Mouse (Mus musculus): Measurements from ENCODE around the gene Gm28308. TPM values are rescaled to one million over a fixed set of nuclear protein-coding genes. Genes with fewer than 3 reads are reported as not detected.

Gene Gm28308
- polyA plus RNA-seq, 1 experiment from 2014 or later, result not detected

DNA sequence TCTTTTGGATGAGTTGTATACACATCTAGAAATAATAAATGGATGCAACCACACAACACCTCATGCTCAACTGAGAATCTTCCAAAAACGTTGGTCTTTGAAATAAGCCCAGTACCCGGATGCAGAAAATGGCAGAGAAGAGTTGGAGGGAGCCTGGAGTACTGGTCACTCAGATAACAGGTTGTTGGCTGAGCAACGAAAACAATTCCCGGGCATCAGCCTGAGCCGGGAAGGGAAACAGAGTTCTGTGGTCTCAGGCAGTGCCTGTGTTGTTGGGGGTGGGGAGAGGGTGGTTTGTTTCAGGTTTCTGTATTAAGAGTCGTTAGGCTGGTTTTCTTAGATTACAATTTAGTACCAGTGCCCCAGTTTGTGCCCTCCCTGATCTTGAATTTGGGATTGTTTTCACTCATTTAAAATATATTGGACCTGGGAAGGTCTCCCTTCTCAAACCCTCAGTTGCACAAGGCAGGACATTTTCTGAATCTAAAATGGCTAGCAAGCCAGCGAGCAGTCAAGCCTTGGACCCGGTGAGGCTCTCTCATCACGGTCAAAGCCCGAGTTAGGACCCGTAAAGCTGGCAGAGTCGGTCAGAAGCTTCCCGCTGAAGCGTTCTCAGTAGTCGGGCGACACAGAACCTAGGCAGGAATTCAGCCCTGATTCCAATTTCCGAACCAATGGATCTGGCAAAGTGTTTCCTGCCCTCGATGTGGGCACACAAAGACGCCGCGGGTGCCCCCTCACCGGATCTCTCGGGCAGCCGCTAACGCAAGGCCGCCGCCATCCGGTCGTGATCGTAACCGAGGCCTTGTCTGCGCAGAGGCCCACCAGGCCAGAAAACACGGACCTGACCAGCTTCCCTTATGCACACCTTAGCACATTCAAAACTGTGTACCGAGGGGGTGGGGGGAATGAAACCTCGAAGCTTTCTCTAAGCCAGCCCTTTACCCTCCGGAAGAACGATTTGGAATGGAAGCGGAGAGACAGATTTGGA, 15.6 kb upstream of the Gm28308 start:
- H3K27ac ChIP-seq (ENCODE audit: low read depth, low read length), result no peak overlapping the region
- no peak overlapping the region for H3K4me2 ChIP-seq (ENCODE audit: low read length)
- no peak overlapping the region for H3K9ac ChIP-seq (ENCODE audit: low read depth, low read length)
- no peak overlapping the region for H3K4me3 ChIP-seq (ENCODE audit: low read length)
- no peaks in the 10 kb centered on the region for H3K9me3 ChIP-seq (ENCODE audit: control insufficient read depth, low read length)
- no peak for ATAC-seq
- no peaks in the 10 kb centered on the region for H3K36me3 ChIP-seq (ENCODE audit: control insufficient read depth, insufficient read depth, low read length)
- 3% methylated on average over 38 of the region's 38 CpGs for WGBS
- H3K4me1 ChIP-seq (ENCODE audit: control insufficient read depth, insufficient read depth, low read depth, low read length), result no peaks in the 10 kb centered on the region
- peaks cover 69% of the 10 kb centered on the region for H3K27me3 ChIP-seq (replicated peaks; ENCODE audit: control insufficient read depth, insufficient read depth, low read length)

DNA sequence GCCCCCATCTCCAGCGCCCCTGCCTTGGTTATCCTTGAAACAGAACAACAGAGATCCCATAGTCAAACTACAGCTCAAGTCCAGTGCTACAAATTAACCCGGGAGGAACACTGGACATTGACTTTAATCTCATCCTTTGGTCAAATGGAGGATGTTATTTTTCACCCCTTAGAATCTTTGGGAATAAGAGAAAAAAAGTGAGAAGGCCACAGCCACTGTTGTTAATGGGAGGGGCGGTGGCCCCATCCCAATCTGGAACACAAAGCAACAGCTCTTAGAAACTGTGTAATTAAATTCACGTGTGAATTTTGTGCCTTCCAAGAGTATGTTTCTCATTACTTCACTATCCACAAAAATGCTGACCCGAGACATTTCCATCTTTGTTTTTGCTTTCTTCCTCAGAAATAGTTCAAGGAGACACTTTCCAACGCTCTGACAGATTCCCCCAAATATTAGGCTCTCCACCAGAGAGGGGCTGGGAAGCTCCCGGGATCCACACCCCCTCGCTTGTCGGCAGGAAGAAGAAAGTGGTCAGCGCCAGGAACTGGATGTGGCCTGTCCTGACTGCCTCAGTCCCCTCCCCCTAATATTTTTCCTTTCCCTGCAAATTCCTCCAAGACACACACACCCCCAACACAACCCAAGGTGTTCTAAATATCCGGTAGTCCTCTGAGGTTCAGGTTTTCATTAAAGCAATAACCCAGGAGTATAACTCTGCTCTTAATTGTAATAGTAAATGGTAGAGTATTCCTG, 14.5 kb upstream of the Gm28308 start:
- ATAC-seq, result no peak
- H3K36me3 ChIP-seq (ENCODE audit: control insufficient read depth, insufficient read depth, low read length), result no peaks in the 10 kb centered on the region
- no peaks in the 10 kb centered on the region for H3K4me1 ChIP-seq (ENCODE audit: control insufficient read depth, insufficient read depth, low read depth, low read length)
- peaks cover 69% of the 10 kb centered on the region for H3K27me3 ChIP-seq (replicated peaks; ENCODE audit: control insufficient read depth, insufficient read depth, low read length)
- no peak overlapping the region for H3K4me3 ChIP-seq (ENCODE audit: low read length)
- H3K9me3 ChIP-seq (ENCODE audit: control insufficient read depth, low read length), result no peaks in the 10 kb centered on the region
- H3K4me2 ChIP-seq (ENCODE audit: low read length), result no peak overlapping the region
- WGBS, result 4% methylated on average over 11 of the region's 11 CpGs
- H3K27ac ChIP-seq (ENCODE audit: low read depth, low read length), result no peak overlapping the region
- no peak overlapping the region for H3K9ac ChIP-seq (ENCODE audit: low read depth, low read length)

DNA sequence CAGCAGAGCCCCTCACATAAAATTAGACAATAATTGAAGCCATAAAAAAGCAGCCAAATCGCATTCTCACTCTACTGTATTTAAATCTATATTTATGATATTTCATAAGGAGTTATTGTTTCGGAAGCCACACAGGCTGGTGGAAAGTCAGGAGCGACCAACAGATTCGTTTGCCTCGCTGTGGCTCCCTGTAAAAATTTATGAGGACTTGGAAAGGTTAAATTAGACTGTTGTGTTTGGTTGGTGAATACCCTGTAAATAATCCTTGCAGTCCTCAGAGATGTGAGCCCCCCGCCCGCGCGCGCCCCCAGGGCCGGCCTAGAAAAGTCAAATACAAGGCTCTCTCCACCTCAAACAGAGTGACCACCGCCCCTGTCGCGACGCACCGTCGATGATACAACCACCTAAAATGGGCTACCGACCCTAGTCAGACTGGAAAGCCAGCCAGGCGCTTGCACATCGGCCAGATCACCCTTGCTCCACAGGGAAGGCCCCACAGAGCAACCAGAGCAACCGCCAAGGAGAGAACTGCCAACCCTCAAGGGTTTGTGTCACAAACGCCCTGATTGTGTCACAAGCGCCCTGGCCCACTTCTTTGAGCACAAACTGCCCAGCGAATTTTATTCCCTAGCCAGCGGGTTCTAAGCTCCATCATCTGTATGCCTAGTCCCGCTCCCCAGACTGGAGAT, 13.6 kb upstream of the Gm28308 start:
- peaks cover 1% of the 10 kb centered on the region; the same call in 1 of the 2 replicates for H3K4me1 ChIP-seq (ENCODE audit: control insufficient read depth, insufficient read depth, low read depth, low read length)
- H3K9me3 ChIP-seq (ENCODE audit: control insufficient read depth, low read length), result no peaks in the 10 kb centered on the region
- H3K27ac ChIP-seq (ENCODE audit: low read depth, low read length), result no peak overlapping the region
- no peak overlapping the region for H3K4me3 ChIP-seq (ENCODE audit: low read length)
- no peaks in the 10 kb centered on the region for H3K36me3 ChIP-seq (ENCODE audit: control insufficient read depth, insufficient read depth, low read length)
- H3K9ac ChIP-seq (ENCODE audit: low read depth, low read length), result no peak overlapping the region
- 3% methylated on average over 26 of the region's 26 CpGs for WGBS
- no peak overlapping the region for H3K4me2 ChIP-seq (ENCODE audit: low read length)
- peaks cover 69% of the 10 kb centered on the region for H3K27me3 ChIP-seq (replicated peaks; ENCODE audit: control insufficient read depth, insufficient read depth, low read length)
- no peak for ATAC-seq

- Histone ChIP-seq H3K36me3 (ENCODE audit: control insufficient read depth, insufficient read depth, low read length) (no peaks in the 10 kb centered on the region), H3K4me1 (ENCODE audit: control insufficient read depth, insufficient read depth, low read depth, low read length) (peaks cover 7% of the 10 kb centered on the region), H3K27ac (ENCODE audit: low read depth, low read length) (no peak overlapping the region), H3K9ac (ENCODE audit: low read depth, low read length) (no peak overlapping the region), H3K4me2 (ENCODE audit: low read length) (no peak overlapping the region), H3K27me3 (replicated peaks; ENCODE audit: control insufficient read depth, insufficient read depth, low read length) (peaks cover 73% of the 10 kb centered on the region), H3K4me3 (ENCODE audit: low read length) (no peak overlapping the region; the same call in 1 of the 2 replicates), H3K9me3 (ENCODE audit: control insufficient read depth, low read length) (no peaks in the 10 kb centered on the region)
- ATAC-seq, result no peak
- WGBS, result 3% methylated on average over 66 of the region's 69 CpGs
Observed at GRCm38 (mm10) chr6:52225612-52226568, 12.8 kb upstream of the Gm28308 start.

GRCm38 (mm10) chr6:52224895-52225611, 11.9 kb upstream of the Gm28308 start:
- H3K36me3 ChIP-seq (ENCODE audit: control insufficient read depth, insufficient read depth, low read length), result no peaks in the 10 kb centered on the region
- H3K4me1 ChIP-seq (ENCODE audit: control insufficient read depth, insufficient read depth, low read depth, low read length), result peaks cover 7% of the 10 kb centered on the region
- no peak overlapping the region for H3K9ac ChIP-seq (ENCODE audit: low read depth, low read length)
- no peak overlapping the region for H3K27ac ChIP-seq (ENCODE audit: low read depth, low read length)
- no peak for ATAC-seq
- WGBS, result 4% methylated on average over 33 of the region's 36 CpGs
- no peak overlapping the region for H3K4me3 ChIP-seq (ENCODE audit: low read length)
- H3K4me2 ChIP-seq (ENCODE audit: low read length), result no peak overlapping the region
- H3K9me3 ChIP-seq (ENCODE audit: control insufficient read depth, low read length), result no peaks in the 10 kb centered on the region
- peaks cover 68% of the 10 kb centered on the region for H3K27me3 ChIP-seq (replicated peaks; ENCODE audit: control insufficient read depth, insufficient read depth, low read length)

- Histone ChIP-seq H3K27ac (ENCODE audit: low read depth, low read length) (no peak overlapping the region), H3K4me3 (ENCODE audit: low read length) (no peak overlapping the region), H3K27me3 (replicated peaks; ENCODE audit: control insufficient read depth, insufficient read depth, low read length) (peaks cover 69% of the 10 kb centered on the region), H3K9me3 (ENCODE audit: control insufficient read depth, low read length) (no peaks in the 10 kb centered on the region), H3K4me2 (ENCODE audit: low read length) (no peak overlapping the region), H3K4me1 (ENCODE audit: control insufficient read depth, insufficient read depth, low read depth, low read length) (peaks cover 7% of the 10 kb centered on the region), H3K9ac (ENCODE audit: low read depth, low read length) (no peak overlapping the region), H3K36me3 (ENCODE audit: control insufficient read depth, insufficient read depth, low read length) (no peaks in the 10 kb centered on the region)
- ATAC-seq, result no peak
- WGBS, result 3% methylated on average over 24 of the region's 24 CpGs
Observed at GRCm38 (mm10) chr6:52223939-52224760, 11.0 kb upstream of the Gm28308 start.

GRCm38 (mm10) chr6:52222729-52223128, 9.6 kb upstream of the Gm28308 start:
- Histone ChIP-seq H3K4me3 (ENCODE audit: low read length) (no peak overlapping the region), H3K4me2 (ENCODE audit: low read length) (no peak overlapping the region), H3K4me1 (ENCODE audit: control insufficient read depth, insufficient read depth, low read depth, low read length) (peaks cover 7% of the 10 kb centered on the region), H3K27ac (ENCODE audit: low read depth, low read length) (no peak overlapping the region), H3K9me3 (ENCODE audit: control insufficient read depth, low read length) (no peaks in the 10 kb centered on the region), H3K27me3 (replicated peaks; ENCODE audit: control insufficient read depth, insufficient read depth, low read length) (peaks cover 67% of the 10 kb centered on the region), H3K9ac (ENCODE audit: low read depth, low read length) (no peak overlapping the region), H3K36me3 (ENCODE audit: control insufficient read depth, insufficient read depth, low read length) (no peaks in the 10 kb centered on the region)
- no peak for ATAC-seq
- WGBS, result 15% methylated on average over 13 of the region's 13 CpGs

Measured in hindbrain, embryonic 16.5 days (tissue).